Mouse (Mus musculus): ENCODE data around the gene Myh14.

Myh14 gene

DNA sequence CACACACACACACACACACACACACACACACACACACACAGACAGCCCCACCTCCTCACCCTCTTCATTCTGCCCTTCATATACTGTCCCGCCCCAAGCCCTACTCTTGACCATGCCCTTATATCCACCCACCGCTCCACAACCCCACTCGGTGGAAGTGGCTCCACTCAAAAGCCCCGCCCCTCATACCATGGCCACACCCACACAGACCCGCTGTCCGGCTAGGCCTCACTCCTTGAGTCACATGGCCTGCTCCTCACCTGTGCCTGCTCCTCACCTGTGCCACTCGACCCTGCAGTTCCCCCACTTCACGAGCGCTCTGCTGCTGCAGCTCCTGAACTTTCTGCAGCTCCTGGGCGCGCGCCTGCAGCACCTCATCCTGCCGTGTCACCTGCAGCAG is 40.2 kb downstream of the Myh14 start:
- no peak for DNase-seq (ENCODE audit: low read depth, low spot score)

- DNase-seq (ENCODE audit: low read depth, low spot score) = no peak
Measured at GRCm38 (mm10) chr7:44628402-44629034, 42.1 kb downstream of the Myh14 start.

GRCm38 (mm10) chr7:44626966-44627365 is 43.7 kb downstream of the Myh14 start:
- no peak for DNase-seq (ENCODE audit: low read depth, low spot score)

GRCm38 (mm10) chr7:44626068-44626385 is 44.6 kb downstream of the Myh14 start:
- no peak for DNase-seq (ENCODE audit: low read depth, low spot score)

DNA sequence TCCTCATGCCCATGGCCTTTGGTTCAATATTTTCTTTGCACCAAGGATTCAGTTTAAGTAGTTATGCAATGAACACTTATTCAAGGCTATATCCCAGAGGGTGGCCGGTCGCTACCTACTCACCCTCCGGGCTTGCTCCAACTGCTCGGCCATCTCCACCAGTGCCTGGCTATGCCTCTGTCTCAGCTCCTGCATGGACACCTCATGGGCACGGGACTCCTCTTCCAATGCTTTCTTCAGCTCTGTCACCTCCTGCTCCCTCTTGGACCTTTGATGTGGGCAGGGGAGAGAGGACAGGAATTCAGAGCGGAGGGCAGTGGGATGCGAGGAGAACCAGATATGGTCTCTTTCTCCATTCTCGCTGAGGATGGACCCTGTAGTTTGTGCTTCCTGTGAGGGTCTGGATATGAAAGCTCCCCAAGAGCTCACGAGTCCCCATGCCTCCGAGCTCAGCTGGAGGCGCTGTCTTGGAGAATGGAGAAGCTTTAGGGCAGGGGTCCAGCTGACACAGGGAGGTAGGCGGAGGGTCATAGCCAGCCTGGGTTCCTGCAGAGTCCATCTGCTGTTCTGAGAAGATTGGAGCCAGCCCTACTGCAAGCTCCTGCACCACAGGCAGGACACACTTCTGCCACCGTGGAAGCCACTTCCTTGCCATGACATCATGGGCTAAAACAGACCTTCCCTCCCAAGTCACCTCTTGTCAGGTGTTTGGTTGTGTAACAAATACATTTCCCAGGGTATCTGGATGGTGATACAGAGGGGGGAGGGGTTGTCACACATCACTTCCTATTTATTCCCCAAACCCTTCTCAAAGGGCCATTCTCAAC is 45.2 kb downstream of the Myh14 start:
- no peak for DNase-seq (ENCODE audit: low read depth, low spot score)

DNA sequence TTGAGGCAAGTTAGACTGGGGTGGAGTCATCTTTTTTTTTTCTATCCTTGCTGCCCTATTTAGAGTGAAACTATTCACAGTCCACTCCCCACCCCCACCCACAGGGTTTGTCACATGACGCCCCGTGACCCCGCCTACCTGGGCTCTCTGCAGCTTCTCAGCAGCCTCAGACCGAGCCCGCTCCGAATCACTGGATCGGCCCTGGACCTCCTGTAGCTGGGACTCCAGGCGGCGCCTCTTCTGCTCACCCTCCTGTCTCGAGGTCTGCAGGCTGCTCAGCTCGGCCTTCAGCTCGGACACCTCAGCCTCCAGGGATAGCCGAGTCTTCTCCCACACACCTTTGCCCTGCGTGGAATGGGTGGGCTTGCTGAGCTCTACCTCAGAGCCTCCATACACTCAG is 45.8 kb downstream of the Myh14 start:
- no peak for DNase-seq (ENCODE audit: low read depth, low spot score)

- DNase-seq (ENCODE audit: low read depth, low spot score) = no peak
Measured at GRCm38 (mm10) chr7:44624543-44624826, 46.2 kb downstream of the Myh14 start.

DNA sequence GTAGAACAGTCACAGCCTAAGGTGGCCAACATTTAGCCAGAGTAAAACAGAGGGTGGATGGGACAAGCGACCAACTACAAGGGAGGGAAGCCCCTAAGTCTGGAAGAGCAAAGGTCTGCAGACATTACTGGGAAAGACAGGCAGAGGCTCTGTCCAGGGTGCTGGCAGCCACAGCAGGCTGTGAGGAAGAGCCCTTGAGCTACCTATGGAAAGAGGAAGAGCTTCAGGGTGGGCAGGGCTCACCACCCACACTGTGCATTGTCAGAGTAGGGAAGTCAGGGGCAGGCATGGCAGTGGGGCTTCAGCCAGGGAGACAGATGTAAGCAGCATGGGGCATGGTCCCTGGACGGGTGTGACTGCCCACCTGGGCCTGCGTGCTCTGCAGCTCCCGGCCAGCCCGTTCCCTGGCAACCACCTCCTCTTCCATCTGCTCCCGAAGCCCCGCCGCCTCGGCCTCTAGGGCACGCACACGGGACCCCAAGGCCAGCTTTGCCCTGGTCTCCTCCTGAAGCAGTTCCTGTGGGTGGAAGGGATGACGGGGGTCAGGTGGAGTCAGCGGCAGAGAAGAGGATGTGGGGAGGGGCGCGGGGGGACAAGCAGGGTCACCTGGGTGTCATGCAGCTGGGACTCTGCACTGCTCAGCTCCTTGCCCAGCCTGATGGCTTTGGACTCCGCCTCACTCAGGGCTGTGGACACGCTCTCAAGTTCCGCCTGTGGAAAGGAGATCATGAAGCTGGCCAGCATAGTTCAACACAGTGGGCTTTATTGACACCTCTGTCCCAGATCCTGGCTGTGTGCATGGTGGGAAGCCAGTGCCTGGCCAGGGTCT is 46.7 kb downstream of the Myh14 start:
- no peak for DNase-seq (ENCODE audit: low read depth, low spot score)

- no peak for DNase-seq (ENCODE audit: low read depth, low spot score)
Measured at GRCm38 (mm10) chr7:44617059-44617458, 53.6 kb downstream of the Myh14 start.

DNA sequence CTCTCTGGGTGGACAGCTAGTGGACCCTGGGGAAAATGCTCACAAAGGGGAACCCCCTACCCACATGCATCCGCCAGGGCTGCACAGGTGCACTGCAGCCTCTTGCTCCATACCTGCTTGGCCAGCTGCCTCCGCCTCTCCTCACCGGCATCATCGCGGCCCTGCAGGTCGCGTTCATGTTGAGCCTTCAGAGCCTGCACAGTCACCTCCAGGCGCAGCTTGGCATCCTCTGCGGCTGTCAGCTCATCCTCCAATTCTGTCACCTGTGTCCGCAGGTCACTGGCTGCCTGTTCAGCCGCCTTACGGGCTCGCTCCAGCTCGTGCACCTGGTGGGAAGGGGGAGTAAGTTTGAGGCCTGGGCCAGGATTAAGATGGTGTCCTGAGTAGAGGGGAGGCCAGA is 54.7 kb downstream of the Myh14 start:
- no peak for DNase-seq (ENCODE audit: low read depth, low spot score)

DNA sequence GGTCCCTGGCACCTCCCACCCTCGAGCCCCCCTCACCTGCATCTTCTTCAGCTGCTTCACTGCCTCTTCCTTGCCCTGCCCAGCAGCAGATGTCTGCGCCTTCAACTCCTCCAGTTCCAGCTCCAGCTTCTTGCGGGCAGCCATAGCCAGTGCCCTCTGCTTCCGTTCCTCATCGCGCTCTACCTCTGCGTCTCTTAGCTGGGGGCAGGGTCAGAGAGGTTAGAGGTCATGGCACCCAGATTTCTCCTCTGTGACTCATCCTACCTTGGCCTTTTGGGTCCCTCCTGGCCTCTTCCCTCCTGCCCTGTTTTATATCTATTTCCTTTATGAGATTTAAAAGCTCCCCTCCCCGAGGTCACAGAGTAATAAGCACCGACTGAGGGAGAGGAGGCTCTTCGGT is 55.3 kb downstream of the Myh14 start:
- no peak for DNase-seq (ENCODE audit: low read depth, low spot score)

GRCm38 (mm10) chr7:44614041-44614688 is 56.5 kb downstream of the Myh14 start:
- peak; percentile 76 for DNase-seq (ENCODE audit: low read depth, low spot score)

DNA sequence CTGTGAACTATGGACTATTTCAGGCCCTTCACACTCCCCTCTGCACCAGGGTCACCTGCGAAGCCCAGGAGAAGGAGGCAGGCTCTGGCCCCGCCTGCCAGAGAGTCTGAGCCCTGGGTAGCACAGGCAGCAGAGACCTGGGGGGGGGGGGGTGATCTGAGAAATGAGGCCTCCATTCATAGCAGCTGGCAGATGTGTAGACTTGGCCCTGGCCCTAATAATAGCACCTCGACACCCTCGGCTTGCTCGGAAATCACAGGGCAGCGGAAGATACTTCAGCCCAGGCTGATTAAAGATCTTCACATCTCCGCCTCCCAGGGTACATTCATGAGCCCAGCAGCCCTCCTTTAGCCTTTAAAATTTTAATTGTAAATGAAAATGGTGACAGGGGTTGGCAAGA is 58.5 kb downstream of the Myh14 start:
- DNase-seq (ENCODE audit: low read depth, low spot score) = no peak

DNA sequence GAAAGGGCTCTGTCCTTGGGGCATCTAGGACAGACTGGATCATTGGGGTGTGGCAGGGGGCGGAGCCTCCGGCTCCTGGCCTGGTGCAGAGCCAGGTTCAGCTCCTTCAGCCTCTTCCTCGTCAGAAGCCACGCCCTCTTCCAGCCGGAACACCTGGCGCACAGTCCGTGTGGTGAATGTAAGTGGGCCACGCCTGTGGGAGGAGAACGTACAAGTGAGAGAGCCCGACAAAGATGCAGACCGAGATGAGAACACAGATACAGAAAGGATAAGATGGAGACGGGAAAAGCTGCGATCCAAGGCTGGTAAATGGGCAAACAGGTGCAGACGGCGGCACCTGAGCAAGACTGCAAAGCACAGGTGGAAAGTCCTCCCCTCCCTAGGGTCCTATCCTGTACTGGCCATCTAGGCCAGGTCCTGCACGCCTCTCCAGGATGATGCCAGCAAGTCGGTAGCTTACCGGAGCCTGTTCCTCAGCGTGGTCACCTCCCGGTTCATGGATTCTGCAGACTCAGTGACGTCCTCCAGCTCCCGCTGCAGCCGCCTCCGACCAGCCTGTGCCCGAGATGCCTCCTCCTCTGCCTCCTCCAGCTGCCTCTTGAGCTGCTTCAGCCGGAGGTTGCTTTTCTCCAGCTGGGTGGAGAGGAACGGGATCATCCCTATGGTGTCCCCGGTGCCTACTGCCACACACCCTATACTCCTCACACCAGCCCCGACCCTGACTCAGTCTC is 64.3 kb downstream of the Myh14 start:
- DNase-seq (ENCODE audit: low read depth, low spot score) = peak; percentile 75

GRCm38 (mm10) chr7:44605436-44605835 is 65.2 kb downstream of the Myh14 start:
- no peak for DNase-seq (ENCODE audit: low read depth, low spot score)

DNA sequence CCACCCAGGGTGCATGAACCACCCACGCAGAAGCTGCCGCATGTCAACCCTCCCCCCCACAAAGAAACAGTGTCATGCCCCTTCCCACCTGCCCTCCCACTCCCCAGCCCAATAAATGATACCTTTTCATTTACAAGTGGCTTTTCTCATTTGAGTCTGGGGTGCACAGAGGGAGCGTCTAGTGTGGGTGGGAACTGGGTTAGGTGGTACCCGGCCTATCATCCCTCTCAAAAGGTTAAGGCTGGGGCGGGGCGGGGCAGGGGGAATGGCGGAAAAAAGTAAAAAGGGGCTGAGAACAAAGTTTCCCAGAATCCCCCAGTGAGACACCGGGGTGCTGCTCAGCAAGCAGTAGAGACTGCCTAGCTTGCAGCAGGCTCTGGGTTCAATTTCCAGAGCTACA is 66.0 kb downstream of the Myh14 start:
- no peak for DNase-seq (ENCODE audit: low read depth, low spot score)

GRCm38 (mm10) chr7:44604139-44604606 is 66.5 kb downstream of the Myh14 start:
- DNase-seq (ENCODE audit: low read depth, low spot score) = peak; percentile 77

DNA sequence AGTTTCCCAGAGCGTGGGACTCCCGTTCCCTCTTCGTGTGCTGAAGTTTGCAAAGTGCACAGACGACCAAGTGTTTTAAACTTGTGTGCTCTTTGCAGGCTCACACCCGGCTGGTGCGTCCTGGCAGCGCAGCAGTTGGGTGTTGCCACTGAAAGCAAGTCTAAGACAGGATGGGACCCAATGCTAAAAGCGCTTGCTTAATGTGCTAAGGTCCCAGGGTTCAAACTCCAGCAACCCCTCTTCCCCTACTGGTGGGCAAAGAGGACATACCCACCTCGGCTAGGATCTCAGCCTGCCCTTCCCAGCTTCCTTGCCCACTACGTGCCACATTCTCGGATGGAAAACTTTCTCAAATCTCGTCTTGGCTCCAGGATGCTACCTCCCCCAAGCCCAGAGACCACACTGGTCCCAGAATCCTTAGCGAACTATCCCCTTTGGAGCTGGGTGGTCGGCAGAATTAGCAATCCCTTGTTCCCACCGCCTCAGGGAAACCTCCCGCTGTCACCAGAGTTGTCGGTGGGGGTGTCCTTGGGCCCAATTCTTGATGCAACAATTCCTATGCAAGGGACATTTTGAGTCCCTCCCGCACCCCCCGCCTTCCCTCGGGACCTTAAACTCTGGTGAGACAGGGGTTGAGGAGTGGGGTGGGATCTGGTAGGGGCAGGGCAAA is 67.3 kb downstream of the Myh14 start:
- no peak for DNase-seq (ENCODE audit: low read depth, low spot score)

- DNase-seq (ENCODE audit: low read depth, low spot score) = no peak
Measured at GRCm38 (mm10) chr7:44602443-44602842, 68.2 kb downstream of the Myh14 start.

- DNase-seq (ENCODE audit: low read depth, low spot score) = no peak
Measured at GRCm38 (mm10) chr7:44601646-44602045, 69.0 kb downstream of the Myh14 start.

DNA sequence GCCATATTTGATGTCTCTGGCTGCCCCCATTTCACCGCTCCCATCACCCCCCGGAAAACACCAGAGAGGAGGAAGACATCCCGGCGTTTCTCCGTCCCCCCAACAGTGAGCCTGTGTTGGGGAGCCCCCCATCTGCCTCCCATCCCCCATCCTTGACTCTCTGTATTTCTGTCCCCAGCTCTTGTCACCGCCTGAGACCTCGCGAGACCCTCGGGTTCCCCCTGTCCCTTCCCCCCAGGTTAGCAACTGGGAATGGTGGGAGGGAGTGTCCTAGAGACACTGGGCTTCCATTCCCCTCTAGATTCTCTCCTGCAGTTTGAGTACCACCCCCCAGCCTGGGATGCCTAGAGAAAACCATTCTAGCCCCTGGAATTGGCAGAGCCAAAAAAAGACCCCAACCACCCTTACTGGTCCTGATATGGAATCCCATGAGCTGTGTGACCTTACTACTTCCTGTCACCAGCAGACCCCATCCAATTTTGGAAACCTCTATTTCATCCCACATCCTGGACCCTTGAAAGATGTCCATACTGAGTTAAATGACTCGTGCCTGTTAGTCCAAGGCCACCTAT is 69.9 kb downstream of the Myh14 start:
- no peak for DNase-seq (ENCODE audit: low read depth, low spot score)
